Mouse (Mus musculus) megakaryocyte progenitor cell, adult 5-6 weeks (primary cell): Measurements from ENCODE around the gene Pdia6. TPM values are rescaled to one million over a fixed set of nuclear protein-coding genes. Genes with fewer than 3 reads are reported as not detected.

Experiments
- total RNA-seq, 2 experiments: library from RNA; stranded (forward) in 1 of 2; stranded (reverse) in 1 of 2; fragments of 157-497, 149-512 nt in 1 of 2; fragments of 200-1000 nt in 1 of 2; gene quantifications; 2 replicates each; pipeline versions ENCODE4 v1.2.3 to v1.2.4; 2015 to 2017

The Pdia6 gene
- total RNA-seq, 2 experiments from 2014 or later = 343 to 606 TPM

Other genes with a start within 250 kb of the Pdia6 start
- not detected in 2 replicates for gene Kcnf1, start 89.7 kb upstream of the Pdia6 start, total RNA-seq (2015)
- gene Kcnf1, start 89.7 kb upstream of the Pdia6 start, total RNA-seq (2017) = not detected in 2 replicates
- not detected in 2 replicates for gene Atp6v1c2, start 62.8 kb downstream of the Pdia6 start, total RNA-seq (2015)
- not detected in 2 replicates for gene Atp6v1c2, start 62.8 kb downstream of the Pdia6 start, total RNA-seq (2017)
- 21.6 and 22.1 TPM in 2 replicates for gene Nol10, start 81.9 kb downstream of the Pdia6 start, total RNA-seq (2015)
- gene Nol10, start 81.9 kb downstream of the Pdia6 start, total RNA-seq (2017) = 14.1 and 18.7 TPM in 2 replicates